Mouse (Mus musculus) liver, postnatal 0 days (tissue): ENCODE measurements at regions not wholly inside any gene's neighbourhood (a gene's known extent, or its start where the extent isn't known, plus 50 kb on each side); places are given as distances from the start of the nearest gene placed in this dataset.
A peak's percentile ranks its signal among the peaks of the same experiment; 100 is the strongest.
"Not testable (repeated sequence)": the region's sequence is repeated elsewhere in the genome, so short reads cannot be mapped to it uniquely, and the experiment has no call there.

Experiments
- ATAC-seq: fragments of 200-750 bp; cut with Nextera tagmentation; 2 replicates; pipeline ENCODE4 v1.8.0; 2017; ENCODE audit warnings: mild to moderate bottlenecking, moderate library complexity
- DNase-seq: peaks from one replicate; pipeline ENCODE4 v3.0.0-alpha.2; 2016
- H3K27ac ChIP-seq: fragments of 300-500 bp; sonication (generic); 2 replicates; pipeline ENCODE4 v1.5.1; 2014; ENCODE audit warnings: antibody characterized with exemption, moderate library complexity, mild to moderate bottlenecking, low read depth
- H3K27me3 ChIP-seq: fragments of 300-500 bp; sonication (generic); 2 replicates; pipeline ENCODE4 v1.6.1; 2014; ENCODE audit warnings: low read length, control low read depth, mixed read lengths; ENCODE audit not compliant: insufficient read depth
- H3K36me3 ChIP-seq: fragments of 300-500 bp; sonication (generic); replicated peaks from 2 replicates; pipeline ENCODE4 v1.6.1; 2014; ENCODE audit warnings: mild to moderate bottlenecking, control low read depth, low read length, moderate library complexity, mixed read lengths; ENCODE audit not compliant: insufficient read depth
- H3K4me1 ChIP-seq: fragments of 300-500 bp; sonication (generic); 2 replicates; pipeline ENCODE4 v1.6.1; 2014; ENCODE audit warnings: antibody characterized with exemption, mild to moderate bottlenecking, control low read depth; ENCODE audit not compliant: insufficient read depth
- H3K4me2 ChIP-seq: fragments of 300-500 bp; sonication (generic); 2 replicates; pipeline ENCODE4 v1.6.1; 2014; ENCODE audit warnings: low read depth, mild to moderate bottlenecking, low read length, moderate library complexity, mixed read lengths
- H3K4me3 ChIP-seq: fragments of 300-500 bp; sonication (generic); 2 replicates; pipeline ENCODE4 v1.5.1; 2014; ENCODE audit warnings: low read depth, low read length
- H3K9ac ChIP-seq: fragments of 300-500 bp; sonication (generic); replicated peaks from 2 replicates; pipeline ENCODE4 v1.6.1; 2014; ENCODE audit warnings: mild to moderate bottlenecking, moderate library complexity
- H3K9me3 ChIP-seq: fragments of 300-500 bp; sonication (generic); 2 replicates; pipeline ENCODE4 v1.6.1; 2016; ENCODE audit warnings: mild to moderate bottlenecking, control low read depth, low read length, mixed read lengths
- CTCF ChIP-seq: sonication (generic); IDR thresholded peaks from 2 replicates; pipeline ENCODE4 v1.5.1; 2016; ENCODE audit warnings: antibody characterized with exemption, low read depth
- EP300 ChIP-seq: IDR thresholded peaks from 2 replicates; pipeline ENCODE4 v1.6.1; 2016; ENCODE audit warnings: antibody characterized with exemption, low read depth, mild to moderate bottlenecking
- WGBS: fragments of 180-500 bp; shearing (Covaris S2); extraction: QIAGEN DNeasy Blood & Tissue Kit; methylation state at CpG from one replicate; pipeline ENCODE4 v1.1.7; 2014; ENCODE audit not compliant: insufficient replicate concordance; 5-methylcytosine and 5-hydroxymethylcytosine counted together

- H3K4me3 ChIP-seq, result no peak overlapping the region
- H3K4me1 ChIP-seq, result no peaks in the 10 kb centered on the region
- H3K36me3 ChIP-seq, result no peaks in the 10 kb centered on the region
- no peaks in the 10 kb centered on the region for H3K27me3 ChIP-seq
- no peak overlapping the region for H3K4me2 ChIP-seq
- H3K27ac ChIP-seq, result no peak overlapping the region
- no peak overlapping the region for H3K9ac ChIP-seq
- H3K9me3 ChIP-seq, result 0 out of 2 replicates have a peak, but pooled peaks cover 4% of the 10 kb centered on the region
- DNase-seq, result no peak
- no peak for ATAC-seq
- TF ChIP-seq EP300, result no peak
- no peak for TF ChIP-seq CTCF
Measured at GRCm38 (mm10) chr2:17101161-17101560, 630.1 kb downstream of the Nebl start.

- TF ChIP-seq EP300 (no peak), CTCF (no peak)
- no peaks in the 10 kb centered on the region for H3K36me3 ChIP-seq
- no peak for DNase-seq
- no peak for ATAC-seq
- H3K27ac ChIP-seq, result no peak overlapping the region
- no peaks in the 10 kb centered on the region for H3K4me1 ChIP-seq
- no peak overlapping the region for H3K4me2 ChIP-seq
- H3K9ac ChIP-seq, result no peak overlapping the region
- no peak overlapping the region for H3K4me3 ChIP-seq
- 0 out of 2 replicates have a peak, but pooled peaks cover 4% of the 10 kb centered on the region for H3K9me3 ChIP-seq
- no peaks in the 10 kb centered on the region for H3K27me3 ChIP-seq
- 64% methylated on average over 20 of the region's 20 CpGs for WGBS
Measured at GRCm38 (mm10) chr2:17097546-17097945, 633.7 kb downstream of the Nebl start.

- H3K36me3 ChIP-seq, result no peaks in the 10 kb centered on the region
- no peak for DNase-seq
- 47% methylated on average over 1 of the region's 1 CpGs for WGBS
- H3K27me3 ChIP-seq, result no peaks in the 10 kb centered on the region
- H3K9me3 ChIP-seq, result no peaks in the 10 kb centered on the region
- no peak overlapping the region for H3K27ac ChIP-seq
- ATAC-seq, result peak; percentile 45
- no peak overlapping the region for H3K9ac ChIP-seq
- no peaks in the 10 kb centered on the region for H3K4me1 ChIP-seq
- no peak overlapping the region for H3K4me2 ChIP-seq
- TF ChIP-seq CTCF (no peak), EP300 (peak; percentile 80)
- H3K4me3 ChIP-seq, result no peak overlapping the region
Measured at GRCm38 (mm10) chr2:17091454-17091853, 639.8 kb downstream of the Nebl start.

GRCm38 (mm10) chr2:17081266-17081665 lies 650.0 kb downstream of the Nebl start:
- H3K4me1 ChIP-seq, result no peaks in the 10 kb centered on the region
- WGBS, result 93% methylated on average over 2 of the region's 2 CpGs
- no peak for TF ChIP-seq CTCF
- TF ChIP-seq EP300, result no peak
- no peak overlapping the region for H3K27ac ChIP-seq
- H3K9ac ChIP-seq, result no peak overlapping the region
- no peak for DNase-seq
- no peak for ATAC-seq
- H3K4me3 ChIP-seq, result no peak overlapping the region
- no peak overlapping the region for H3K4me2 ChIP-seq
- no peaks in the 10 kb centered on the region for H3K36me3 ChIP-seq
- H3K27me3 ChIP-seq, result no peaks in the 10 kb centered on the region
- H3K9me3 ChIP-seq, result no peaks in the 10 kb centered on the region

GRCm38 (mm10) chr2:17065149-17066145 lies 665.8 kb downstream of the Nebl start:
- not testable (repeated sequence) for H3K27me3 ChIP-seq, ATAC-seq, DNase-seq, H3K4me3 ChIP-seq, H3K4me1 ChIP-seq, H3K4me2 ChIP-seq, H3K9me3 ChIP-seq, H3K9ac ChIP-seq, H3K27ac ChIP-seq, H3K36me3 ChIP-seq
- 79% methylated on average over 26 of the region's 26 CpGs for WGBS
